Mouse (Mus musculus) liver, embryonic 16.5 days (tissue): ENCODE results near the gene Tmem45b. TPM values are rescaled to one million over a fixed set of nuclear protein-coding genes. Genes with fewer than 3 reads are reported as not detected.

ENCODE experiments used
- ATAC-seq: fragments of 200-750 bp; cut with Nextera tagmentation; 2 replicates; pipeline ENCODE4 v1.8.0; 2017; ENCODE audit warnings: low read depth, mild to moderate bottlenecking, moderate number of reproducible peaks, moderate library complexity
- H3K27ac ChIP-seq: fragments of 300-500 bp; sonication (generic); 2 replicates; pipeline ENCODE4 v1.5.1; 2014; ENCODE audit warnings: mild to moderate bottlenecking, low read length
- H3K27me3 ChIP-seq: fragments of 300-500 bp; sonication (generic); 2 replicates; pipeline ENCODE4 v1.6.1; 2014; ENCODE audit warnings: low read depth, low read length, mixed read lengths; ENCODE audit not compliant: control insufficient read depth, insufficient read depth
- H3K36me3 ChIP-seq: fragments of 300-500 bp; sonication (generic); 2 replicates; pipeline ENCODE4 v1.6.1; 2014; ENCODE audit warnings: mild to moderate bottlenecking; ENCODE audit not compliant: control insufficient read depth, insufficient read depth
- H3K4me1 ChIP-seq: fragments of 300-500 bp; sonication (generic); 2 replicates; pipeline ENCODE4 v1.6.1; 2014; ENCODE audit warnings: low read depth, low read length, mixed read lengths; ENCODE audit not compliant: control insufficient read depth
- H3K4me2 ChIP-seq: fragments of 300-500 bp; sonication (generic); 2 replicates; pipeline ENCODE4 v1.6.1; 2014; ENCODE audit warnings: low read depth, low read length, mixed read lengths
- H3K4me3 ChIP-seq: fragments of 300-500 bp; sonication (generic); 2 replicates; pipeline ENCODE4 v1.5.1; 2014; ENCODE audit warnings: low read depth, mild to moderate bottlenecking, low read length
- H3K9ac ChIP-seq: fragments of 300-500 bp; sonication (generic); 2 replicates; pipeline ENCODE4 v1.6.1; 2014; ENCODE audit warnings: low read depth, low read length
- H3K9me3 ChIP-seq: fragments of 300-500 bp; sonication (generic); replicated peaks from 2 replicates; pipeline ENCODE4 v1.6.1; 2016; ENCODE audit warnings: low read length; ENCODE audit not compliant: control insufficient read depth
- WGBS: fragments of 180-500 bp; shearing (Covaris S2); extraction: QIAGEN DNeasy Blood & Tissue Kit; methylation state at CpG from one replicate; pipeline ENCODE4 v1.1.7; 2014; ENCODE audit not compliant: insufficient replicate concordance; 5-methylcytosine and 5-hydroxymethylcytosine counted together
- polyA plus RNA-seq: library from polyadenylated mRNA; unstranded; fragments of >200 nt; fragmentation: Nextera tagmentation; extraction: Ambion mirVana; gene quantifications from 2 replicates; pipeline ENCODE4 v1.2.1, GENCODE M21; 2015

The Tmem45b gene
- polyA plus RNA-seq, 1 experiment from 2014 or later: 0.57 TPM

DNA sequence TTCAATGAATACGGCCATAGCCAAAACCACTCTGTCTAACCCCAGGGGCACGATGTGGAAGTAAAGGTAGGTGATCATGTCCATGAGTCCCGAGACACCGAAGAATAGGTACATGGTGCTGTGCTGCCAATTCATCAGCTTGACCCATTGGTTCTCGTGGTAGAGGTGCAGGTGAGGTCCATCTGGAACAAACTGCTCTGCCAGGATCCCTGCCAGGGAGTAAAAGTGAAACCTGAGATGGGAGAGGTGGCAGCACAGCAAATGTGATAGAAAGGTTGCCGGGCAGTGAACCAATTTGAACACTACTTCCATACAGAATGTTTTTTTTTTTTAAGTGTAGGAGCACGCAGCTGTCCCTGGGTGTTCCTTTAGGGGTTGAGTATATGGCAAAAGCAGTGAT is 35.3 kb downstream of the Tmem45b start:
- no peak overlapping the region for H3K4me3 ChIP-seq
- H3K27ac ChIP-seq: no peak overlapping the region
- H3K36me3 ChIP-seq: no peaks in the 10 kb centered on the region
- no peak overlapping the region for H3K9ac ChIP-seq
- H3K9me3 ChIP-seq: no peaks in the 10 kb centered on the region
- no peaks in the 10 kb centered on the region for H3K27me3 ChIP-seq
- 72% methylated on average over 7 of the region's 7 CpGs for WGBS
- ATAC-seq: no peak
- no peak overlapping the region for H3K4me2 ChIP-seq
- H3K4me1 ChIP-seq: no peaks in the 10 kb centered on the region

DNA sequence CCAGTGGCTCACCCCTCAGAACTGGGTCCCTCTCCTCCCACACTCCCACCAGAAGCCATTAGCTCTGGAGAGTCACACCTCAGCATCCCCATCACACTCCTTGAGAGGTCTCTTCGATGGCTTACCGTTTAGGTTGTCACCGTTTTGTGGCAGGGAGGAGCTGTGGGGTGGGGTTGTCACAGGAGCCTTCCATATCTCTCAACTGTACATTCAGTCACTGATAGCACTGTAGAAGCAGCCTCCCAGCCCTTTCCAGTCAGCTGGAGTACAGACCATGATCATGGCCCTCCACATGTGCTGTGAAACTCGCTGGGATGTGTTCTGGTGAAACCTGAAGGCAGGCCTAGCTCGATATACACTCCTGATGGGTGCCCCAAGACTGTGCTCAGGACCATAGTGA is 42.1 kb downstream of the Tmem45b start:
- Histone ChIP-seq H3K9ac (peak overlapping the region; percentile 22; the same call in 1 of the 2 replicates), H3K4me2 (peak overlapping the region; percentile 41), H3K27me3 (no peaks in the 10 kb centered on the region), H3K36me3 (peaks cover 18% of the 10 kb centered on the region), H3K27ac (peak overlapping the region; percentile 25; the same call in 1 of the 2 replicates), H3K9me3 (no peaks in the 10 kb centered on the region), H3K4me1 (peaks cover 12% of the 10 kb centered on the region), H3K4me3 (no peak overlapping the region)
- 34% methylated on average over 5 of the region's 5 CpGs for WGBS
- ATAC-seq: peak; percentile 95

GRCm38 (mm10) chr9:31418821-31419220 is 45.4 kb downstream of the Tmem45b start:
- H3K36me3 ChIP-seq: peaks cover 38% of the 10 kb centered on the region
- no peak overlapping the region for H3K9ac ChIP-seq
- WGBS: 67% methylated on average over 1 of the region's 1 CpGs
- peaks cover 12% of the 10 kb centered on the region for H3K4me1 ChIP-seq
- H3K27ac ChIP-seq: no peak overlapping the region
- no peak overlapping the region for H3K4me3 ChIP-seq
- no peaks in the 10 kb centered on the region for H3K27me3 ChIP-seq
- no peak overlapping the region for H3K4me2 ChIP-seq
- no peaks in the 10 kb centered on the region for H3K9me3 ChIP-seq
- ATAC-seq: no peak

GRCm38 (mm10) chr9:31412165-31412564 is 52.1 kb downstream of the Tmem45b start:
- H3K4me3 ChIP-seq: no peak overlapping the region
- no peak for ATAC-seq
- H3K27ac ChIP-seq: no peak overlapping the region
- no peak overlapping the region for H3K9ac ChIP-seq
- peaks cover 41% of the 10 kb centered on the region for H3K36me3 ChIP-seq
- H3K27me3 ChIP-seq: no peaks in the 10 kb centered on the region
- no peak overlapping the region for H3K4me2 ChIP-seq
- WGBS: 61% methylated on average over 4 of the region's 4 CpGs
- no peaks in the 10 kb centered on the region for H3K9me3 ChIP-seq
- H3K4me1 ChIP-seq: no peaks in the 10 kb centered on the region

DNA sequence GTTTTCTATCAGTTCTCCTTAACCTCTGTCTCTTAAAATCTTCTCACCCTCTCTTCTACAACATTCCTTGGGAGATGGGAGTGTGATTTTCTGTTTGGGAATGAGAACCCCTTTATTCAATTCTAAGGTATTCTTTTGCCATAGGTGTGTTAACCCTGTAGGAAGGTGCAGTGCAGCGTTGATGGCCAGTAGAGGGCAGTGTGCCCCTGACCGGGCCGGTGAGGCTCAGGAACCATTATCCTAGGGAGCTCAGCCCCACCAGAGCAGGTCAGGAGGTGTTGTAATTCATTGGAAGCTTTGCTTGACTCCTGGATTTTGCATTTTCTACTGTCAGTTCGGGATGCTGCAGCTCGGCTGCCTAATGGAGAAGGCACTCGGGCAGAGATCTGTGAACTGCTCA is 59.0 kb downstream of the Tmem45b start:
- Histone ChIP-seq H3K4me1 (no peaks in the 10 kb centered on the region), H3K27me3 (no peaks in the 10 kb centered on the region), H3K36me3 (peaks cover 36% of the 10 kb centered on the region), H3K9me3 (no peaks in the 10 kb centered on the region), H3K4me2 (no peak overlapping the region), H3K9ac (no peak overlapping the region), H3K27ac (no peak overlapping the region), H3K4me3 (no peak overlapping the region)
- ATAC-seq: no peak
- 62% methylated on average over 6 of the region's 6 CpGs for WGBS

- H3K9me3 ChIP-seq: no peaks in the 10 kb centered on the region
- no peaks in the 10 kb centered on the region for H3K27me3 ChIP-seq
- no peak for ATAC-seq
- H3K4me2 ChIP-seq: no peak overlapping the region
- no peak overlapping the region for H3K27ac ChIP-seq
- H3K4me3 ChIP-seq: no peak overlapping the region
- H3K4me1 ChIP-seq: no peaks in the 10 kb centered on the region
- 73% methylated on average over 2 of the region's 2 CpGs for WGBS
- H3K36me3 ChIP-seq: peaks cover 37% of the 10 kb centered on the region
- no peak overlapping the region for H3K9ac ChIP-seq
These were observed 60.0 kb downstream of the Tmem45b start for GRCm38 (mm10) chr9:31404311-31404710.

GRCm38 (mm10) chr9:31400441-31400840 is 63.8 kb downstream of the Tmem45b start:
- Histone ChIP-seq H3K36me3 (peaks cover 53% of the 10 kb centered on the region), H3K9ac (no peak overlapping the region), H3K27ac (no peak overlapping the region), H3K4me3 (no peak overlapping the region), H3K27me3 (no peaks in the 10 kb centered on the region), H3K9me3 (no peaks in the 10 kb centered on the region), H3K4me1 (no peaks in the 10 kb centered on the region), H3K4me2 (no peak overlapping the region)
- no peak for ATAC-seq
- 46% methylated on average over 4 of the region's 4 CpGs for WGBS

DNA sequence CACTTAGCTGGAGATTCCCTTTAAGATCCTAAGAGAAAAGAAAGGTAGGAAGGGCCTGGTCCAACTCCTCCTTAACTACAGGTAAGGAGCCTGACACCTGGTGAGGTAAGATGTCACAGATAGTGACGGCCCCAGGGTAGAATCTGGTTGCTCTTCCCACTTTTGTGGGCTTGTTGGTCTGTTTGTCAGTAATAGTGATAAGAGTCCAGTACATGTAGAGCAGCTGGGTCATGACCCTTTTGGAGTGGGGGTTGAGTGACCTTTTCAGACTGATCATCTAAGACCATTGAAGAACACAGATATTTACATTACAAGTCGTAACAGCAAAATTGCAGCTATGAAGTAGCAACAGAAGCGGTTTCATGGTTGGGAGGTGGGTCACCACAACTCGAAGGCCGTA is 77.1 kb downstream of the Tmem45b start:
- no peak for ATAC-seq
- Histone ChIP-seq H3K9me3 (no peaks in the 10 kb centered on the region), H3K4me2 (peak overlapping the region; percentile 91), H3K27ac (no peak overlapping the region; the same call in 1 of the 2 replicates), H3K36me3 (peaks cover 11% of the 10 kb centered on the region), H3K9ac (no peak overlapping the region; the same call in 1 of the 2 replicates), H3K4me3 (peak overlapping the region; percentile 78), H3K27me3 (no peaks in the 10 kb centered on the region), H3K4me1 (peaks cover 16% of the 10 kb centered on the region)
- 67% methylated on average over 5 of the region's 5 CpGs for WGBS

DNA sequence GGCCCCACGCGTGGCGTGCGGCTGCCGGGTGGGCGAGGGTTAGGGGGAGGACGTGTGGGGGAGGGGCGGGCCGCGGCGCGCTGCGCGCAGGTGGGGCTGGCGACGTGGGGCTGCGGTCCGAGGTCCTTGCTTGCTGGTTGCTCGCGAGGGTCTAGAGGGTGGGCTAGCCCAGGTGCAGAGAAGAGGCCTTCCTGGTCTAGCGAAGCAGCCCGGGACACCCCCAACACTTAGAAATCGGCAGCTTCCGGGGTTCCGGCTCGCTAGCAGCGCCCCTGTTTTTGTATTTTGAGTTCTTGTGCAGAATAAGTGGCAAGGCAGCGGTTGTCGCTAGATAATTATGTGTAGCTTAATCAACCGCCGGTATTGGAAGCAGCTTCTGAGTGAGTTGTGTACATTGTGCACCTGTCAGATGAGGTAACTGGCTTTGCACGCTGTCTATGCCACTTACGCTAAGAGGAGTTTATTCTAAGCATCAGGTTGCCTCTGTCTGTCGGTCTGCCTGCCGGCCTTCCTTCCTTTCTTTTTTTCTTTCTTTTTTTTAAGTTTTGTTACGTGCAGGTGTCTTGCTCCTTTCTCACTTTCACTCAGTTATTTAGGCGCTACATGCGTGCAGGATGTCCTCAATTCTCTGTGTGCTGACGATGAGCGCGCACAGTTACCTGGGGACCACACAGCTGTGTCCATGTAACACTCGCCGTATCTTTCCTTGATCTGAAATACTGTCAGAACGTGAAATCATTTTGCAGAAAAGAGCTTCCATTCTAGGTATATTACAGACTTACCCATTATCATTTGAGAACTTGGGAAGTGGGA is 77.7 kb downstream of the Tmem45b start:
- Histone ChIP-seq H3K4me3 (peak overlapping the region; percentile 78), H3K4me2 (peak overlapping the region; percentile 91), H3K9me3 (no peaks in the 10 kb centered on the region), H3K4me1 (peaks cover 16% of the 10 kb centered on the region), H3K27me3 (no peaks in the 10 kb centered on the region), H3K9ac (peak overlapping the region; percentile 91), H3K27ac (peak overlapping the region; percentile 67), H3K36me3 (peaks cover 6% of the 10 kb centered on the region; the same call in 1 of the 2 replicates)
- 9% methylated on average over 35 of the region's 44 CpGs for WGBS
- ATAC-seq: peak; percentile 36
